Mouse (Mus musculus) activated CD4-positive, CD25-positive, alpha-beta regulatory T cell (primary cell): Measurements from ENCODE around the gene Cdkn2aipnl. TPM values are rescaled to one million over a fixed set of nuclear protein-coding genes. Genes with fewer than 3 reads are reported as not detected.

Experiments
- polyA plus RNA-seq, 2 experiments: library from polyadenylated mRNA; unstranded; fragments of 100-300 nt; shearing (Covaris generic); gene quantifications; one replicate each; pipeline ENCODE4 v1.2.1; 2017

Cdkn2aipnl gene
- polyA plus RNA-seq = 100 to 1,000 TPM; 125 to 137 TPM

DNA sequence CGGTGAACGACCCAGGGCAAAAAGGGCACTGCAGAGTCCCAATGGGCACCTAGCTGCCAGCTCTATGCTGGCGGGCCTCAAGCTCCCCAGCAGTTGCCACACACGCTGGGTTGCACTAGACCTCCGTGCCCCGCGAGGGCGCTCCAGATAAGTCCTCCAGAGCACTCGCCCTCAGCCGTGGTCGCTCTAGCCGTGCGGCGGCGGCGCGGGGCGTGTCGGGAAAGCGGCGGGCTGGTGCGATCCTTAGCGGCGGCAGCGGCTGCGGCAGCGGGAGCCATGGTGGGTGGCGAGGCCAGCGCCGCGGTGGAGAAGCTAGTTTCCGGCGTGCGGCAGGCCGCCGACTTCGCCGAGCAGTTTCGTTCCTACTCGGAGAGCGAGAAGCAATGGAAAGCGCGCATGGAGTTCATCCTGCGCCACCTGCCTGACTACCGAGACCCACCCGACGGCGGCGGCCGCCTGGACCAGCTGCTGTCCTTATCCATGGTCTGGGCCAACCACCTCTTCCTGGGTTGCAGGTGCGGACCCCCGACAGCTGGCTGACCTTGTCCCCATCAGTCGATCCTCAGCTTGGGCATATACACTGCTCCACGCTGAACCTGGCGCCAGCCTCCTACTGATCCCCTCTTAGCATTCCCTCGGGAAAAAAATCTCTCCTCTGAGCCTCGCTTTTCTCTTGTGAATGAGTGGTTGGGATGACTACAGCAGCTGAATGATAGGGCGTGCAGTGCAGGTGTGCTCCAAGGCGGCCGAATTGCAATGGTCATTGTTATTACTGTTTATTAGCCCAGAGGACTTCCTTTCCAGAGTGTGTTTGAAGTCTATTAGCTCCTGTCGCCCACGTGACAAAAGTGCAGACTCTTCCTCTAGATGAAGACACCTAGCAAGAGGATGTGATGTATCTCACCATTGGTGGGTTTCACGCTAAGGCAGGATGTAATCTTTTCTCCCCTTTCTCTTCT is at the start of gene Cdkn2aipnl:
Gene Cdkn2aipnl, plus strand, starts transcription at position 219 of the 959 bp plus-strand sequence.

GRCm38 (mm10) chr11:52000290-52000962 is 33.0 kb downstream of the Cdkn2aipnl start, which contains the start of gene Ube2b:
Gene Ube2b, minus strand, starts transcription at chr11:52000762.

GRCm38 (mm10) chr11:52003772-52004528 is 36.5 kb downstream of the Cdkn2aipnl start, which contains the start of gene Cdkl3:
Gene Cdkl3, plus strand, starts transcription at chr11:52004221.

Other genes starting within 250 kb of the Cdkn2aipnl start
- 10 to 100 TPM; 28.4 to 40.0 TPM for gene Sec24a, start 204.0 kb upstream of the Cdkn2aipnl start, polyA plus RNA-seq
- gene Sar1b, start 204.0 kb upstream of the Cdkn2aipnl start, polyA plus RNA-seq = 100 to 1,000 TPM; 114 to 153 TPM
- 1 to 10 TPM; 3.8 to 6.3 TPM for gene Jade2, start 110.0 kb upstream of the Cdkn2aipnl start, polyA plus RNA-seq
- gene Ube2b, start 33.1 kb downstream of the Cdkn2aipnl start, polyA plus RNA-seq = 100 to 1,000 TPM; 278 to 341 TPM
- 1 to 10 TPM; 5.6 to 6.0 TPM for gene Cdkl3, start 36.6 kb downstream of the Cdkn2aipnl start, polyA plus RNA-seq
- 100 to 1,000 TPM; 112 to 117 TPM for gene Ppp2ca, start 131.0 kb downstream of the Cdkn2aipnl start, polyA plus RNA-seq
- not detected for gene Olfr1373, start 177.9 kb downstream of the Cdkn2aipnl start, polyA plus RNA-seq
- not detected for gene Olfr1371, start 246.3 kb downstream of the Cdkn2aipnl start, polyA plus RNA-seq